21 mouse cellular contexts compared by ENCODE assay signal in genomic region chr10:36805788-36806187, GRCm38 (mm10).
"Had no signal": no experiment of that assay in that cellular context is flagged by ENCODE, and none has a peak within 500 bp of the region (broad histone marks: within the 10 kb centered on the region; RNA-seq: fewer than 3 reads in every experiment).

No protein-coding gene starts in this region.

- H3K27ac ChIP-seq: liver, embryonic 13.5 days; liver, embryonic 15.5 days; lung, embryonic 15.5 days; macrophage; neural tube, embryonic 13.5 days; neural tube, embryonic 15.5 days had no signal

- H3K9me3 ChIP-seq: liver, embryonic 13.5 days; liver, embryonic 15.5 days; lung, embryonic 15.5 days; neural tube, embryonic 13.5 days; neural tube, embryonic 15.5 days had no signal

- H3K4me2 ChIP-seq: liver, embryonic 11.5 days; liver, embryonic 13.5 days; liver, embryonic 15.5 days; lung, embryonic 15.5 days; neural tube, embryonic 13.5 days; neural tube, embryonic 15.5 days had no signal

- H3K4me1 ChIP-seq: liver, embryonic 13.5 days; liver, embryonic 15.5 days; lung, embryonic 15.5 days; megakaryocyte, embryonic 14.5 days had no signal

- H3K27me3 ChIP-seq: liver, embryonic 13.5 days; liver, embryonic 15.5 days; lung, embryonic 15.5 days; megakaryocyte, embryonic 14.5 days; neural tube, embryonic 13.5 days; neural tube, embryonic 15.5 days had no signal

- H3K36me3 ChIP-seq: liver, embryonic 13.5 days; liver, embryonic 15.5 days; lung, embryonic 15.5 days; neural tube, embryonic 13.5 days; neural tube, embryonic 15.5 days had no signal

- H3K9ac ChIP-seq: liver, embryonic 13.5 days; liver, embryonic 15.5 days; liver, postnatal 0 days; lung, embryonic 15.5 days; neural tube, embryonic 13.5 days; neural tube, embryonic 15.5 days had no signal

- ATAC-seq: liver, postnatal 0 days; lung, postnatal 0 days had no signal

- DNase-seq: liver, embryonic 13.5 days; liver, postnatal 0 days; lung, adult 2 months; lung, postnatal 14 days; lung, postnatal 36 days; right cerebral cortex, adult 18-20 months; right cerebral cortex, postnatal 25 days; right cerebral cortex, postnatal 4 days; spleen, adult 18-20 months; thymus, adult 18-20 months; thymus, postnatal 14 days; thymus, postnatal 36 days had no signal

- H3K4me3 ChIP-seq: liver, embryonic 13.5 days; liver, embryonic 15.5 days; lung, embryonic 15.5 days; megakaryocyte, embryonic 14.5 days; myocyte; neural tube, embryonic 13.5 days; neural tube, embryonic 15.5 days had no signal
